Mouse (Mus musculus) kidney, adult 10 weeks (tissue): ENCODE results near the gene Pln. TPM values are rescaled to one million over a fixed set of nuclear protein-coding genes. Genes with fewer than 3 reads are reported as not detected.

ENCODE experiments used
- polyA plus RNA-seq: library from polyadenylated mRNA; stranded (reverse); fragments of 350-450 nt; fragmentation: Illumina TruSeq; extraction: RNeasy Lipid Tissue Mini Kit (QIAGEN cat#74804); gene quantifications from one replicate; pipeline ENCODE4 v1.2.3, GENCODE M21; 2014; ENCODE audit warnings: low read depth, low replicate concordance

Gene Pln
- polyA plus RNA-seq = 10.6 TPM

DNA sequence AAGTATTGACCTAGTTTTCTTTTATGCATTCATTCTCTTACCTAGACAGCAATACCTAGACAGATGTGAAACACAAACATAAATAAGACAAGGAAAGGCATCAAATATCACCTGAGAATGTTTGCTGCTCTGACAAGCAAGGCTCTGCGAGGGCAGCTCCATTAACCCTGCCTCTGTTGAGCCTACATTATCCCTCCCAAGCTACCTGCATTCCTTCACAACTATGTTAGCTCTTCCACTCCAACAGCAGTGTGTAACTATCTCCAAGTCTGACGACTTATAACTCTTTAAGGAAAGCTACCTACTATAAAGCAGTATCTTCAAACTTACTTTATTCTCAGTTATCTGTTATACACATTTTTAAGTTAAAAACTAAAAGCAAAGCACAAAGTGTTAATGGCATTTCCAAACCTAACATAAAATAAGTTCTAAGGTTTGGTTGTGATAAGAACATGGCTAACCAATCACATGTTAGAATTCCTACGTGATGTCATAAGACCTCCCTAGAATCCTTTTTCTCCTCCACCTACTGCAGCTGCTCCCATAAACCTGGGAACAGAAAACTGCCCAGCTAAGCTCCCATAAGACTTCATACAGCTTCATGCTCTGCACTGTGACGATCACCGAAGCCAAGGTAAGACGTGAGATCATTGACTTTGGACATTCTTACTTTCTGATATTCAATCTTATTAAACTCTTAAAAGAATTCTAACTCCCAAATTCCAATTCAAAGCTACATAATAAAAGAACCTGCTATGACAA lies at the start of gene Pln:
Pln (plus strand) TSS at position 506 of the 762 bp plus-strand sequence.

DNA sequence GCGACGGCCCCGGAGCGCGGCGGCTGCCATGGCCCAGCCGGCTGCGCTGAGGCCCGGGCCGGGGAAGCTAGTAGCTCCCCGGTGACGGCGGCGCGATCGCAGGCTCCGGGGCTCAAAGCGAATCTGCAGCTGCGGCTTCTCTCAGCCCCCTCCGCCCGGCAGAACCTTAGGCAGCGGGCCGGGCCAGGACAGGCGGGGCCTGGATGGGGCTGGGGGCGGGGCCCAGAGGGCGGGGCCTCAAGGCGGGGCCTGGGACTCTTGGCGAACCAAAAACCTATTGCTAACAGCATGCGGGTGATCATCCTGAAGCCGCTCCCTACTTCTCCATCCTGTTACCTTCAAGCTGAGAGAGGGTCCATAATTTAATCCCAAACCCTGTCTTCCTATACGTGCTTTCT lies 42.2 kb downstream of the Pln start, which contains the start of gene Cep85l:
Cep85l (minus strand) TSS at position 239 of the 398 bp plus-strand sequence.

Other genes with a start within 250 kb of the Pln start
- 11.8 TPM for gene Cep85l, start 42.3 kb downstream of the Pln start, polyA plus RNA-seq